Mouse (Mus musculus) adrenal gland, postnatal 14 days (tissue): ENCODE measurements at regions not wholly inside any gene's neighbourhood (a gene's known extent, or its start where the extent isn't known, plus 50 kb on each side); places are given as distances from the start of the nearest gene placed in this dataset.

Experiments used
- DNase-seq: peaks from one replicate; pipeline ENCODE4 v3.0.0; 2021; ENCODE audit warnings: mixed read lengths

- no peak for DNase-seq
Measured at GRCm38 (mm10) chr8:33997676-33998075, 113.9 kb downstream of the Gm10131 start.

DNA sequence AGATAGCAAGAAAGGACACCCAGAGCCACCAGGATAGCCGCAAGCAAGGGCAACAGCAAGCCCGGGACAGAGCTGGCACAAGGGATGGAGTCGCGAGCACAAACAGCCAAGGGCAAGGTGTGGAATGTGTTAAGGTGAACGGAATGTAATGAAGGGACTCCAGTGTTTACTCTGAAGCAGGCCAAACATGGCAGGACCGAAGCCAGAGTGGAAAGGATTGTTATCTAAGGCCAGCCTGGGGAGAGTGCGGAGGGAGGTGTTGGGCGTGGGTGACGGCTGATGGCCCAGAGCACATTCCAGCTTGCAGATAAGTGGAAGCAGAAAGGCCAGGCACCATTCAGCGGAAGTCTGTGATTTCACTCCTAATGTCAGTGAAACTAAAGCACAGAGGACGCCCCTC, 118.6 kb downstream of the Gm10131 start:
- peak; percentile 56 for DNase-seq

GRCm38 (mm10) chr8:33991917-33992875, 119.3 kb downstream of the Gm10131 start:
- DNase-seq: no peak

DNA sequence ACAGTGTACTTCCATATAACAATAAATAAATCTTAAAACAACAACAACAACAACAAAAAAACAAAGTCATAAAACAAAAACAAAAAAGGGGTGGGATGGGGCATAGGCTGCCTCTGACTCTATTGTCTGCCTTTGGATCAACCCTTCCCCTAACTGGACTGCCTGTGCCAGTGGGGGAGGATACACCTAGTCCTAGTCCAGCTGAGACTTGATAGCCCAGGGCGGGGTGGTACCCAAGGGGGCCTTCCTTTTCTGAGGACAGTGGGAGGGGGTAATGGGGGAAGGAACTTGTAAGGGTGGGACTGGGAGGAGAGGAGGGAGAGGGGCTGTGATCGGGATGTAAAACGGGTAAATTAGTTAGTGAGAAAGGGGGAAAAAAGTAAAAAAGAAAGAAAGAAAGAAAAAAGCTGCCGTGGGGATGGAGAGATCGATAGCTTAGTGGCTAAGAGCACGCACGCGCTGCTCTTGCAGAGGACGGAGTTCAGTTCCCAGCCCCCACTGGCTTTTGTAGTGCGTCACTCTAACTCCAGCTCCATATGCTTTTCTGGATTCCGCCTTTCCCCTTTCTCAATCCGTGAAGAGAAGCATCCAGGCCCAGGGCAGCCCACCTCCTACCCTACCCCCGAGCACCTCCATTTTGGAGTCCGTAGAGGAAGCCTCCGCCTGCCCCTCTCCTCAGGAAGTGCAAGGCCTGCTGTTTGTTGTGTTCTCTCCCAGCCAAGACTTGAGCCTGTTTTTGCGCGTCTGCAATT, 120.2 kb downstream of the Gm10131 start:
- DNase-seq: no peak

DNA sequence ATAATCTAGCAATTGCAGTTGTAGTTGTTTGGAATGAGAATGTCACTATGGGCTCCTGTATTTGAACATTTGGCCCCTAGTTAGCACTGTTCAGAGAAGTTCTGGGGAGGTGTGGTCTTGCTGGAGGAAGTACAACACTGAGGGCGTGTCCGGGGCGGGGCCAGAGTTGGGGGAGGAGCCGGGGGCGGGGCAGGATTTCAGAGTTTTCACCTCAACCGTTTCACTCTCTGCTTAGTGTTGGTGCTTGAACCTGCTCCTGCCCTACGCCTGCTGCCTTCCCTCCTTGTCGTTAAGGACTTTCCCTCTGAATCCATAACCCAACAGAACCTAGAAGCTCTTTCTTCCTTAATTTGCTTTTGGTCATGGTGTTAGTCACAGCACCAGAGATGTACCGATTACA, 121.5 kb downstream of the Gm10131 start:
- no peak for DNase-seq

- peak; percentile 50 for DNase-seq
Measured at GRCm38 (mm10) chr8:33987755-33988104, 123.8 kb downstream of the Gm10131 start.

DNA sequence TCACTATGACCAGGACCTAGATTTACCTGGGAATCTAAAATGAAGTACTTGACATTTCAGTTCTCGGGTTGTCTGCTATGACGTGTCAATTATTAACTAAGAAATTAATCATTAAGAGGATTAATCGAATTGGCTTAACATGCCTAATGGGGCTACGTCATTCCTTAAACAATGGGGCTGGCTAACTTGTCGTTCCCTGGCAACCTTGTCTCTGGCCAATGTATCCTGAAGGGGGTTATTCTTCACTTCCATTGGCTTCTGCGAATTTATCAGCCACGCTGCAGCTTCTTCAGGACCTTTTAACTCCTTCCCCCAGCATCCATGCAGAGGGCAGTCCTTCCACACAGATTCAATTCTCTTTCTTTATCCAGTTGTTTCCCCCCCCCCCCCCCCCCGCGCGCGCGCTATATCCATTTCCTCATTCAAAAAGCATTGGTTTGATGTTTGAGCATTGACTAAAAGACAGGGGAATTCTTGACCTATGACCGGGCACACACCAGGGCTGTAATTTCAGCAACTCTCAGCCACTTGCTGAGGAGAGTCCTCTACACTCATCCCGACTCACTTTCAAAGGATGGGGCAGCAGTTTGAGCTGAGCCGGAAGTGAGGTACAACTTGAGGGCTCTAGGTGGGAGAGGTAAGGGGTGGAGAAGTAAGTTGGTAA, 124.3 kb downstream of the Gm10131 start:
- DNase-seq: no peak

- no peak for DNase-seq
Measured at GRCm38 (mm10) chr8:33986657-33987056, 124.9 kb downstream of the Gm10131 start.

GRCm38 (mm10) chr8:33985430-33985977, 126.0 kb downstream of the Gm10131 start:
- no peak for DNase-seq

DNA sequence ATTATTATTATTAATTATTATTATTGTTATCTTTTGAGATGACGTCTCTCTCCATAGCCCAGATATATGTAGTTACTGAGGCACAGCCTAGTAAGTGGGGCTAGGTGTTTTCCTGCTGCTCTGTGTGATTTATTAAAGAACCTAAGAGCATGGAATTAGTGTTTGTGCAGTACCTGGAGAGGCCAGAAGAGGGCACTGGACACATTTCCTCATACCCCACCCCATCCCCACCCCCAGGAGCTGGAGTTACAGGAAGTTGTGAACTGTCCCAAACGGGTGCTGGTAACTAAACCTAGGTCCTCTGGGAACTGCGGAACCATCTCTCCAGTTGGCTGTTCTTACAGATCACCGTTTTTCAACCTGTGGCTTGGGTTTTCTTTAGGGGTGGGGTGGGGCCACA, 129.9 kb downstream of the Gm10131 start:
- peak; percentile 39 for DNase-seq

GRCm38 (mm10) chr8:33980999-33981398, 130.5 kb downstream of the Gm10131 start:
- no peak for DNase-seq
